Mouse (Mus musculus): ENCODE data around the gene Ddah1.

Ddah1 gene

DNA sequence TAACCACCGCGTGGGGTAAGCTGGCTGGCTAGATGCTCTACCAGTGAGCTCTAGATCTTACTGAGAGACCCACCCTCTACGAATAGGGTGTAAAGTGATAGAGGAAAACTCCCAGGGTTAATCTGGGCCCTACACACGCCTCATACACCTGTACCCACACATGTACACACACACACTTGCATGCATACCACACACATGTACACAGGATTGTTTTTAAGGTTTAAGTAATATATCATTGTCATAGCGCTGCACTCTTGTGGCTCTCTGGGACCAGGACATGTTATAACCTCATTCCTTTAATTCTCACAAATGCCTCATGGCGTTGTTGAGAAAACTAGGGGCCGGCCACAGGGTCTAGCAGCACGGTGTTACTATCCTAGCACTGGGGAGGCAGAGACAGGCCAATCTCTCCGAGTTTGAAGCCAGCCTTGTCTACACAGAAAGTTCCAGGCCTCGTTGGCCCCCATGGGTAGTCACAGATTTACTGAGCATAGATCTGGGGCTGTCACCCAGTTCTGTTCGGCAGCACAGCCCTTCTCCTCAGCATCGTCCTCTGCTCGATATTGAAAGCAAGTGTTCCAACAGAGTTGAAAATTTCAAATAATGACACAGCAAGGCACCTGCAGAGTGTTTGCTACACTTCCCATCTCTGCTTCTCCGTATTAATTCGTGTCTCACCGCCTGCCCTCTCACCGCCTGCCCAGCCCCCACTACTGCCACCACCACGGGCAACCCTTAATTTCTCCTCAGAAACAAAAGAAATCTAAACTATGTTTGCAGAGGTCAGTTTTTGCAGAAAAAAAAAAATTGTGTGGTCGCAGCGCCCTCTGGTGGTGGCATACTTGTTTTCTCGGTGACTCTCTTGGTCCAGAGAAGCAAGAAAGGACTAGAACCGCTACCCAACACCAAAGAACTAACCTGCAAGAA lies 146.6 kb downstream of the Ddah1 start:
- ChIA-PET POLR2A (interaction anchor here in 2 of 4 experiments (0.6 to 1.2 kb wide), 3 partner anchors 9 to 627 kb away, joined by 3 to 6 read pairs (median 4); partner anchors contain the start of gene Ccn1 (in 1 of the 2)), CTCF (interaction anchor here in 3 of 4 experiments (0.5 to 1.2 kb wide), 12 partner anchors 44 to 1041 kb away, joined by 3 to 7 read pairs (median 3); no protein-coding TSS in a partner anchor)

GRCm38 (mm10) chr3:145906582-145906981 lies 148.1 kb downstream of the Ddah1 start:
- CTCF ChIA-PET: interaction anchor here in 1 of 4 experiments (1.2 kb wide), 1 partner anchor 494 kb away, joined by 3 read pairs; no protein-coding TSS in a partner anchor
- POLR2A ChIA-PET: no interaction called here

- POLR2A ChIA-PET: interaction anchor here in 2 of 4 experiments (0.9 to 3.0 kb wide), 14 partner anchors 9 to 308 kb away, joined by 3 to 18 read pairs (median 5); partner anchors contain the start of genes Bcl10 (in 1 of the 2) and Syde2 (in 1 of the 2)
- CTCF ChIA-PET: interaction anchor here in 2 of 4 experiments (1.0 to 1.2 kb wide), 2 partner anchors 26 to 265 kb away, joined by 3 to 4 read pairs; no protein-coding TSS in a partner anchor
Measured at GRCm38 (mm10) chr3:145912512-145912911, 154.0 kb downstream of the Ddah1 start.

DNA sequence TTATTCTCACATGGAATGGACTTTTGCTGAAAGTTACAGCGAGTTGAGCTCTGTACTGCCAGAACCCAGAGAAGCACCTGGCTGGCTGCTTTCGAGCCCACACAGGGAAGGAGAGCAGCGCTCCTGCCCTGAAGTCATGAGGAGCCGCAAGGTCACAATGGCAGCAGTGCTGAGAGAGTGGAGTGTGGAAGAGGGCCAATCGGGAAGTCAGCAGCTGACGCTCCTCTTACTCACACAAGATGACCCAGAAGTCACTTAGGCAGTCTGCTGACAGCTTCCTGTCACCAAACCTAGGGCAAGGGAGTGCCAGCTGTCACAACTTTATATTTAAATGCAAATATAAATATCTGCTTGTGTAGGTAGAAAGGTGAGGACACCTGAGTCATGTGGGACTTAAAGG lies 154.8 kb downstream of the Ddah1 start:
- ChIA-PET POLR2A (interaction anchor here in 2 of 4 experiments (0.9 to 3.0 kb wide), 22 partner anchors 9 to 337 kb away, joined by 3 to 18 read pairs (median 4); partner anchors contain the start of genes 2410004B18Rik (in 1 of the 2), Bcl10 (in 1 of the 2), Syde2 (in 1 of the 2) and Znhit6 (in 1 of the 2)), CTCF (interaction anchor here (0.6 to 1.2 kb wide), 9 partner anchors 25 to 501 kb away, joined by 3 to 14 read pairs (median 3); partner anchors contain the start of gene Ccn1 (in 1 of the 4))

DNA sequence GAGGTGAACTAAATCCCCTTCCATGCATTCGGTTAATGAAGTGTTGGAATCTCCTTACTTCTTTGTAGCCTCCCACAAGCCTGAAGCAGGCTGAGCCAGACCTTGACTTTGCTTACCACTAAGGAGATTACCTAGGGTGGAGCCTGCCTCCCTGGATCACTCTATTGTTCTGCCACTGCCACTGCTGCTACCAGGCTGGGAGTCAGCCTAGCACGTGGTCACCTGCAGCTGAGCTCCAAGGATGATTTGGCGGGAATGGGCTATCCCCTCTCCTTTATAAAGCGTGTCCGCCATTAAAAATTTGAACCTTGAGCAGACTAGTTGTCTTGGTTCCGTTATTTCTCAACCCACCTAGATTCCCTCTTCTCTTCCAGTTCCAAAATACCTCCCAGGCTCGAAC lies 155.5 kb downstream of the Ddah1 start:
- ChIA-PET POLR2A (interaction anchor here (0.6 to 3.0 kb wide), 20 partner anchors 8 to 338 kb away, joined by 3 to 18 read pairs (median 4); partner anchors contain the start of genes 2410004B18Rik (in 1 of the 4), Bcl10 (in 1 of the 4), Syde2 (in 1 of the 4) and Znhit6 (in 1 of the 4)), CTCF (interaction anchor here (0.6 to 1.2 kb wide), 8 partner anchors 25 to 1161 kb away, joined by 3 to 6 read pairs (median 3); partner anchors contain the start of gene Ccn1 (in 1 of the 4))

DNA sequence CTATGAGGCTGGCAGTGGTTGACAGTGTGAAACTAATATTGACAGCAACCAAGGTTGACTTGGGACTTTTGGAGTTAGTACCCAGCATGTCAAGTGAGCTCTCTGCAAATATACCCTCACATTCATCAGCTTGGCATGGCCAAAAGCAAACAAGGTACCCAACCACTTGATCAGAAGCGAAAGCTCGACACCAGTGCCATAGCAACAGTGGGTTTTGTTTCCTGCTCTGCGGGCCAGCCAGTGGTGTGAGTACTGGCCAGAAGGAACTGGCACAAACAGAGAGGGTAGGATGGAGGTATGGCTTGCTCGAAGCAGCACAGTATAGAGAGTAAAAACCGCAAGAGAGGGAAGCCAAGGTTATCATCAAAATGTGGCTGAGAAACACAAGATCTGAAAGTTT lies 157.9 kb downstream of the Ddah1 start:
- CTCF ChIA-PET: no interaction called here
- POLR2A ChIA-PET: interaction anchor here in 2 of 4 experiments (0.9 to 1.4 kb wide), 2 partner anchors 8 to 71 kb away, joined by 3 to 5 read pairs; partner anchors contain the start of gene Syde2 (in 1 of the 2)

GRCm38 (mm10) chr3:145916826-145917225 lies 158.4 kb downstream of the Ddah1 start:
- CTCF ChIA-PET: no interaction called here
- POLR2A ChIA-PET: interaction anchor here in 1 of 4 experiments (0.9 kb wide), 1 partner anchor 71 kb away, joined by 3 read pairs; the partner anchor contains the start of gene Syde2

GRCm38 (mm10) chr3:145922019-145922854 lies 163.8 kb downstream of the Ddah1 start, which contains the start of gene Bcl10:
TSS of gene Bcl10 (plus strand) at chr3:145922804.
- CTCF ChIA-PET: no interaction called here
- POLR2A ChIA-PET: interaction anchor here in 3 of 4 experiments (0.7 to 2.3 kb wide), 8 partner anchors 9 to 273 kb away, joined by 3 to 9 read pairs (median 5); partner anchors contain the start of gene Ccn1 (in 2 of the 3)

- ChIA-PET POLR2A (interaction anchor here (0.7 to 2.3 kb wide), 13 partner anchors 9 to 511 kb away, joined by 3 to 11 read pairs (median 5); partner anchors contain the start of gene Ccn1 (in 2 of the 4)), CTCF (interaction anchor here in 1 of 4 experiments (2.3 kb wide), 1 partner anchor 15 kb away, joined by 7 read pairs; the partner anchor contains the start of gene 2410004B18Rik)
Measured at GRCm38 (mm10) chr3:145922971-145923370, 164.5 kb downstream of the Ddah1 start.

DNA sequence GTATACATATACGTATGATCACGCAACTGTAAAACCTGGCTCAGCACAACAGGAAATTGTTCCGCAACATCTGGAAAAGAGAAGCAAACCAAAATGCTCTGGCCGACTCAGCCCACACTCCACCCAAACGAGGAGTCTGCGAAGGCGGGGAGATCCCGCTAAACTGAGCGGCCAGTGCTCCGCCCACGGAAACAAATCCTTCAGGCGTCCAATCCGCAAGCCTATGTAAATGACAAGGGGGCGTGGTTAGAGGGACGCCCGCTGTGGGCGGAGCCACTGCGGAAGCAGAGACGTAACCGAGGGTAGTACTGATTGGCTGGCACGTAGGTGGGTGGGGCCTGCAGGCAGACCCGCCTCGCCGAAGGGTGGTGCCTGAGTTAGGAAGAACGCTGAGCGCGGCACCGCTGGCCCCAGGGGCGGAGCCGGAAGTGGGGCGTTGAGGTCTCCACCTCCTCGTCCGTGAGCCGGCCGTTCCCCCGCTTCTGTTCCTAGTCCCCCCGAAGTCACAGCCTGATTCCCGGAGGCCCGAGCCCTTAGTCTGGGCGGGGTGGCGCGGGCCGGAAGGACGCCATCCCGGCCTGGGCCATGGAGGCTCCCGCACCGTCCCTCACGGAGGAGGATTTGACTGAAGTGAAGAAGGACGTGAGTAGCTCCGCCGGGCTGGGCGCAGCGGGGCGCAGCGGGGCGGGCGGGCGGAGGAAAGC lies 165.6 kb downstream of the Ddah1 start:
- ChIA-PET CTCF (interaction anchor here in 2 of 4 experiments (0.8 to 2.3 kb wide), 5 partner anchors 13 to 511 kb away, joined by 3 to 7 read pairs (median 4); partner anchors contain the start of gene 2410004B18Rik (in 1 of the 2)), POLR2A (interaction anchor here in 3 of 4 experiments (0.5 to 3.3 kb wide), 33 partner anchors 8 to 1120 kb away, joined by 3 to 19 read pairs (median 5); partner anchors contain the start of genes 2410004B18Rik (in 3 of the 3), Ccn1 (in 2 of the 3) and Znhit6 (in 1 of the 3))

DNA sequence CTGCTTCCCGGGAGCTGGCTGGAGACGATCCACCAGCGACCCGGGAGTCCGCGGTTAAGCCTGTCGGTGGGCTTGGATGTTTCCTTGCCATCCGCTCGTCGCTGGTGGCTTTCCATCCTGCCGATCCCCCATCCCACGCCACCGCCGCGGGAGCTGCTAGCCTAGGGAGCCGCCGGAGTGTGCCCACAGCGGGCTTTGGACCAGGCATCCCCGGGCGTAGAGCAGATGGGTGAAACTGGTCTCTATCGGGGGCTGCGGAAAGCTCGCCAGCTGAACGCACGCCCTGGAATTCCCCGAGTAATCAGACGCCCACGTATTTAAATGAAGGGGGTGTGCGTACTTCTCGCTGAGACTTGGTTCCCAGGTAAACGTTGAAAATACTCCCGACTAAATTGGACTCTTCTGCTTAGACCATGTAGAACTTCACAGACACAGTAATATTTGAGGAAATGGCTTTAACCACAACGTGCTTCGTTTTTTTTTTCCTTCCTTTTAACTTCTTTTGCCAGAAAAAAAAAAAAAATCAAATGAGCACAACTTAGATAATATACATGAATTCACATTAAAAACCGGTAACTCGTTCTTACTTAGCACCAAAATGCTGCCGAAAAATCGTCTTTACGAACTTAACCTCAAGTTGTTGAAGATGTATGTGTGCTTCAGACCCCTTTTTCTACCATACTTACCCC lies 166.3 kb downstream of the Ddah1 start:
- ChIA-PET POLR2A (interaction anchor here in 3 of 4 experiments (0.5 to 3.3 kb wide), 26 partner anchors 9 to 1121 kb away, joined by 3 to 19 read pairs (median 4); partner anchors contain the start of genes 2410004B18Rik (in 3 of the 3), Ccn1 (in 2 of the 3) and Znhit6 (in 1 of the 3)), CTCF (interaction anchor here in 2 of 4 experiments (0.8 to 2.3 kb wide), 7 partner anchors 13 to 512 kb away, joined by 3 to 7 read pairs (median 4); partner anchors contain the start of gene 2410004B18Rik (in 2 of the 2))

- POLR2A ChIA-PET: interaction anchor here in 3 of 4 experiments (0.6 to 3.3 kb wide), 11 partner anchors 12 to 339 kb away, joined by 3 to 19 read pairs (median 8); partner anchors contain the start of genes 2410004B18Rik (in 2 of the 3) and Ccn1 (in 2 of the 3)
- CTCF ChIA-PET: interaction anchor here in 3 of 4 experiments (0.6 to 1.4 kb wide), 3 partner anchors 12 to 491 kb away, joined by 3 to 7 read pairs (median 4); partner anchors contain the start of gene 2410004B18Rik (in 1 of the 3)
Measured at GRCm38 (mm10) chr3:145925506-145925905, 167.0 kb downstream of the Ddah1 start.

DNA sequence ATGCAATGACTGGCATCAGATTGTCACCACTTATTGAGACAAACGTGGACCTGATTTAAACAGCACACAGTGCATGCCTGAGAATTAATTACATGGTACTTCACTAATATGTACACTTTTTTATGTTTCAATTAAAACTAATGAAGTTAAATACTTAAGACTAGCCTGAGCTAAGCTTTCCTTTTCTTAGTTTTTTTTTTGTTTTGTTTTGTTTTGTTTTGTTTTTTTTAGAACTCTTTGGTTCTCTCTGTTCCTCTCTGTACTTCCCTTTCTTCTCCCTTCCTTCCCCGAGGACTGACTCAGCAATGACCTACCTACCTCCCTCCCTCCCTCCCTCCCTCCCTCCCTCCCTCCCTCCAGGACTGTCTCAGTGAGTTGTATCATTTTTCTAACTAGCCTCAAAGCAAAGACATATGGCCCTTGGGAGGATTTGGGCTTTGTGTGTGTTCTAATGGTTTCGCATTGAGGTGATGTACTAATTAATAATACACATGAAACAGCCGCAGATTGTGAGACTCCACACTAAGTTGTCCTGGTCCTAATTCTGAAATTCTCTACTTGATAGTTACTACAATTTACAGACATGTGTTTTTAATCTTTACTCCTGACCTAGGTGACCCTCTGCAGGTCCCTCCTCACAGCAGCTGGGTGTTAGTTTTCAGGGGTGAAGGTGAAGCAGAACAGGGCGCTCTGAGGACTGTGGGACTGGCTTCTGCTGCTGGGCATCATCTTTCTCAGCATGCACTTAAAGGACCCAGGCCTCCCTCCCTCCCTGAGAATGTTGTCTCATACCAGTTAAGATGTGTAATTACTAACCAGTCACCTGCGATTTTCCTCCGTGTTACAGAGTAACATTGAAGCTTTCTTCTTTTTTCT lies 171.3 kb downstream of the Ddah1 start:
- ChIA-PET CTCF (no interaction called here), POLR2A (interaction anchor here in 1 of 4 experiments (1.0 kb wide), 1 partner anchor 10 kb away, joined by 3 read pairs; no protein-coding TSS in a partner anchor)

DNA sequence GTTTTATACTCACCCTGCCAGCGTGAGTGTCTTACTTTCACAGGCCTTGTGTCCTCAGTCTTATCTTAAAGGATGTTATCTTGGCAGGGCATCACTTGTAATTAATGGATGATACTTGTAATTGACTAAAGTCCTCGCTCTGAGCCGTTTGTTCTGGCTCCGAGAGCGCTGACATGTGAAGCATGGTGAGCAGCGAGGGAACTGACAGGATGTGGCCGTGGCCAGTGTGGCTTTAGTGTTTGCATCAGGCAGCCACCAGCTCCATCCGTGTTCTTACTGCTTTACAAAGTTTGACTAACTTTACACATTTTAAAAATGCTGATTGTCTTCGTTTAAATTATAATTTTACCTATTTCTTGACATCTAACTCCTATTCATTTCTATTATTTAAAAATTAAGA lies 175.4 kb downstream of the Ddah1 start:
- ChIA-PET POLR2A (interaction anchor here in 1 of 4 experiments (0.8 kb wide), 1 partner anchor 10 kb away, joined by 3 read pairs; no protein-coding TSS in a partner anchor), CTCF (no interaction called here)

Measured in embryonic stem cell, embryonic (primary cell).